Mouse (Mus musculus) MEL-GATA-1-ER (cell line): ENCODE results near the gene Zfp979.
"Not testable (repeated sequence)": the region's sequence is repeated elsewhere in the genome, so short reads cannot be mapped to it uniquely, and the experiment has no call there.

Experiments
- DNase-seq: peaks from one replicate; pipeline ENCODE4 v3.0.0-alpha.2; 2012; ENCODE audit warnings: low read depth; ENCODE audit errors: extremely low read depth

Gene Zfp979

DNA sequence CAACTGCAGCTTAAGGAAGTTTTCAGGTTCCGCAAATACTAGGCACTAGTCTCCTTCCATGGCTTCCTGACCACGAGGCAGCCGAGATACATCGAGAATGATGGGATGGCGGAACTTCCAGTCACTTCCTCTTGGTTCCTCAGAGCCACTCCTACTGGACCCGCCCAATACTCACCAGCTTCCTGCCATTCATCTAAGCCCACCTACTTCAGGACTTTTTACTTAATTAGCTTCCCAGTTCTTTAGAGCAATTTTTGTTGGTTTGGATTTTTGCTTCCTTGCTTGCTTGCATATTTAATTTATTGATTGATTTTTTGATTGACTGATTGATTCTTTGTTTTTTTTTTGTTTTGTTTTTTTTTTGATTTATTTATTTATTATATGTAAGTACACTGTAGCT lies at the start of gene Zfp979:
Gene Zfp979 (minus strand): TSS at position 101 of the 400 bp plus-strand sequence.
- not testable (repeated sequence) for DNase-seq

DNA sequence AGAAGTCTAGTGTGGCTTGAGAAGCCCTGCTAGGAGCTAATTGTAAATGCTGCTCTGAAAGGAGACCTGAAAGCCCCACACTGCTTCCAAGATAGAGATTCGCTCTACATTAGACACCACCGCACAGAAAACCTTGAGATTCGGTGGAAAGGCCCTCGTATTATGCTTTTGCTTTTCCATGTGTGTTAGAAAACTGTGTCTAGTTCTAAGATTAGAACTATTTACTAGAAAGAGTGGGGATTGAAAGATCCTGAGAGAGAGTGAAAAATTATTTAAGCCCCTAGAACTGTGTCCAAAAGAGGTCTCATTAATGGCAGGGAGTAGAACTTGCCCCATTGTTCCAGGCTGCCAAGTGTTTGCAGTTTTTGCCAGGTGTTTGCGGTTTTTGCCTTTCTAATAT lies 12.9 kb upstream of the Zfp979 start:
- DNase-seq, result not testable (repeated sequence)

DNA sequence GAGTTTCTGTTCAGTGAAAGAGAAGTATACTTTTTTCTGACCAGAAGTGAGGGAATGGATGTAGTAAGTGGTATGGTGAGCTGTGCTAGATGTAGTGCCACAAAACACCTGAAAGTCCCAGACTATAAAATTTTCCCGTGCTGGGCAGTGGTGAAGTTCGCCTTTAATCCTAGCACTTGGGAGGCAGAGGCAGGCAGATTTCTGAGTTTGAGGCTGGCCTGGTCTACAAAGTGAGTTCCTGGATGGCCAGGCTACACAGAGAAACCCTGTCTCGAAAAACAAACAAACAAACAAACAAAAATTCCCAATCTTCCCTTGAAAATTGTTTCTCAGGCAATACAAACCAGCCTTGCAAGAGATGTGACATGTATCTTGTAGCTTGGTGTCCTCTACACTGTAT lies 5.1 kb upstream of the Zfp979 start:
- DNase-seq, result not testable (repeated sequence)

DNA sequence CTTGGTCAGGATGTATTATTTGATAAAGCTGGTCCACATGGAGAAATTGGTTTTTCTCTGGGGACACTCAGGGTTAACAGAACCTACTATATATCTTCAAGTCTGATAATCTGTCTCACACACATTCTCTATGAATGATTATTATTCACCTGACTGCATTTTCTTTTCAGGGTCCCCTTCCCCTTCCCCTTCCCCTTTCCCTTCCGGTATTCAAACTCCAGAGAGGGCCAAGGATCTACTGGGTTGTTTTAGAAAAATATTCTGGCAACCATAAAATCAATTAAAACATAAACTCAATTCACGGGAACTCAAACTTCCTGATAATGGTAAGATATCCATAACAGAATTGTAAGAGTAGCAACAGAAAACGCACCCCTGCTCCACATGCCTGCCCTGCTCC lies 381 bp downstream of the Zfp979 start:
- DNase-seq, result not testable (repeated sequence)

DNA sequence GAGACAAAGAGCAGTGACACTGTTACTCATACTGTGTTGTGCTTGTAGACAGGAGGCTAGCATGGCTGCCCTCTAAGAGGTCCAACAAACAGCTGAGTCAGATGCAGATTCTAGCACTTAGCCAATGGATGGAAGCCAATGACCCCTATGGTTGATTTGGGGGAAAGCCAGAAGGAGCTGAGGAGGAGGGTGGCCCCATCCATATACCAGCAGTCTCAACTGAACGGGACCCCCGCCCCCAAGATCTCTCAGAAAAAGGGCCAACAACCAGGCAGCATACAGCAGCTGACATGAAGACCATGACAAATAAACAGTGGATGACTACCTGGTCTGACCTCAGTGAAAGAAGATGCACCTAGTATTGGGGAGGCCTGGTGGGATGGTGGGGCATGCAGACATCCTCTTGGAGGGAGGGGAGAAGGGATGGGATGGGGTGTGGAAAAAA lies 8.5 kb downstream of the Zfp979 start:
- DNase-seq, result not testable (repeated sequence)

DNA sequence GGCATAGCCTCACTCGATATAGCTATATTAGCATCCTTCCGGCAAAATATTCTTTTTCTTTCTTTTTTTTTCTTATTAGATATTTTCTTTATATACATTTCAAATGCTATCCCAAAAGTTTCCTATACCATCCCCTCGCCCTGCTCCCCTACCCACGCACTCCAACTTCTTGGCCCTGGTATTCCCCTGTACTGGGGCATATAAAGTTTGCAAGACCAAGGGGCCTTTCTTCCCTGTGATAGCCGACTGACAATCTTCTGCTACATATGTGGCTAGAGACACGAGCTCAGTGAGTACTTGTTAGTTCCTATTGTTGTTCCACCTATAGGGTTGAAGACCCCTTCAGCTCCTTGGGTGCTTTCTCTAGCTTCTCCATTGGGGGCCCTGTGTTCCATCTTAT lies 35.8 kb downstream of the Zfp979 start:
- DNase-seq, result not testable (repeated sequence)

DNA sequence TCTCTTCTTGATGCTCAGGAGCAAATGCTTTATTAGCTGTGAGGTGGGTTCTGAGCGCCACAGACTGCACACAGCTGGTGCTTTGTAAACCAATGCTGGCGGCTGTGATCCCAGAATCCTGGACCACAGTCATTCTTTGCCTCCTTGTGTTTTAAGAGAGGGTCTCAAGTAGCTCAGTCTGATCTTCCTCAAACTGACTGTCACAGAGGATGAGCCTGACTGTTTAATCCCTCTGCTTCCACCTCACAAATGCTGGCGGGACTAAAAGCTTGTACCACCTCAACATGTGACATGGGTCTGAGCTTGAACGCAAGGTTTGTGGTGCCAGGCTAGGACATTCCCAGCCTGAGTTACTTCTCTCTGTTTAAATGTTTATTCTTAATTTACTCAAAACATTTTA lies 36.8 kb downstream of the Zfp979 start:
- DNase-seq, result no peak

DNA sequence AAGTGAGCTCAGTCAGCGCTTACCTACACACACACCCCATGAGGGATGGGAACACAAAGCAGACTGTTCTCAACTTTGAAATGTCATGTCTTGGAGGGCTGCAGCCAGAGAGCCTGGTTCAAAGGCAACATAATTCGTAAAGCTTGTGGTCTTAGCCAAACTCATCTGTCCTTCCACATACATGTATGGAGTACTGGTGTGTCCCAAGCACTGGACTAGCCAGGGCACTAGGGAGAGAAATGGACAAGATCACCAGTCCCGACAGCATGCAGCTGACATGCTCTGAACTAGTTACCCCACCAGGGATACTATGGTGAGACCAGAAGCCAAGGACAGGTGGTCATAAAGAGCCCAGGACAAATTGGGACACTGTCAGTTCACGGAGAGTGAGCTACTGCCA lies 38.5 kb downstream of the Zfp979 start:
- DNase-seq, result no peak

DNA sequence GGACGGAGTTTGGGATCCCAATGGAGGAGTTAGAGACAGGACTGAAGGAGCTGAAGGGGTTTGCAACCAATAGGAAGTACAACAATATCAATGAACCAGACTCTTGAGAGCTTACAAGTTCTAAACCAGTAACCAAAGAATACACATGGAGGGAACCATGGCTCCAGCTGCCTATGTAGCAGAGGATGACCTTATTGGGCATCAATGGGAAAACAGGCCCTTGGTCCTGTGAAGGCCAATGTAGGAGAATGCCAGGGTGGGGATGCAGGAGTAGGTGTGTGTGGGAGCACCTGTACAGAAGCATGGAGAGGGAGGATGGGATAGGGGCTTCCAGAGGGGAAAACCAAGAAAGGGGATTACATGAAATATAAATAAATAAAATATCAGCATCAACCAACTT lies 40.4 kb downstream of the Zfp979 start:
- no peak for DNase-seq

DNA sequence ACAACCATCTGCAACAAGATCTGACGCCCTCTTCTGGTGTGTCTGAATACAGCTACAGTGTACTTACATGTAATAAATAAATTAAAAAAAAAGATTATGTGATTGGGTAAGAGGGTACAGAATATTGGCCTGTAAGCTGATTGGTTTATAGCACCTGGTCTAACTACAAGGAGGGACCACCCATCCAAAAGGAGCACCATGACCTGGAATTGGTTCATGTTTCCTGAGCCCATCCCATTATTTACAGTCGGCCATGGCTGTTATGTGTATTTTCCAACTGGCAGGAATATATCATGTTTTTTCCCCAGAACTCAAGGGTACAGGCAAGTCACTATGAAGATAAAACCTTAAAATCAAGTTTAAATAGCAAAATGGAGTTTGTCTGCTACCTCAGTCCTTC lies 43.5 kb downstream of the Zfp979 start:
- DNase-seq, result no peak

DNA sequence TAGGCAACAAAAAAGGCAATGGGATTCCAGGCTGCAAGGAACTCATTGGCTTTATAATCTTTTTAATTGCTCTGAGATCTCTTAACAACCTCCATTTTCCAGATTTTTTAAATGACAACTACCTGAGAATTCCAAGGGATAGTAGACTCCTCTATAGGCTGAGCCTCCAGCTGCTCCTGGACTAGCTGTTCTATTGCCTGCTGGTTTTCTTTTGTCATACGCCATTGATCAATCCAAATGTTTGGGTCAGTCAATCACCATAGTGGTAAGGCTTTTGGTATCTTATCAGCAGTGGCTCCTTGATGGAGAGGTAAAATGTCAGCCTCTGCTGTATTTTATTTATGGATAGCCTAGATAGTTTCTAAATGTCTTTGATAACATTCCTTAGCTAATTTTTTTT lies 44.6 kb downstream of the Zfp979 start:
- no peak for DNase-seq

DNA sequence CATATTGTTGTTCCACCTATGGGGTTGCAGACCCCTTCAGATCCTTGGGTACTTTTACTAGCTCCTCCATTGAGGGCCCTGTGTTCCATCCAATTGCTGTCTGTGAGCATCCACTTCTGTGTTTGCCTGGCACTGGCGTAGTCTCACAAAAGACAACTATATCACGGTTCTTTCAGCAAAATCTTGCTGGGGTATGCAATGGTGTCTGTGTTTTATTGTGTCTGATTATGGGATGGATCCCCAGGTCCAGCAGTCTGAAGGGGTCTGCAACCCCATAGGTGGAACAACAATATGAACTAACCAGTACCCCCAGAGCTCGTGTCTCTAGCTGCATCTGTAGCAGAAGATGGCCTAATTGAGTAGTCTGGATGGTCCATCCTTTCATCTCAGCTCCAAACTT lies 47.7 kb downstream of the Zfp979 start:
- DNase-seq, result not testable (repeated sequence)

DNA sequence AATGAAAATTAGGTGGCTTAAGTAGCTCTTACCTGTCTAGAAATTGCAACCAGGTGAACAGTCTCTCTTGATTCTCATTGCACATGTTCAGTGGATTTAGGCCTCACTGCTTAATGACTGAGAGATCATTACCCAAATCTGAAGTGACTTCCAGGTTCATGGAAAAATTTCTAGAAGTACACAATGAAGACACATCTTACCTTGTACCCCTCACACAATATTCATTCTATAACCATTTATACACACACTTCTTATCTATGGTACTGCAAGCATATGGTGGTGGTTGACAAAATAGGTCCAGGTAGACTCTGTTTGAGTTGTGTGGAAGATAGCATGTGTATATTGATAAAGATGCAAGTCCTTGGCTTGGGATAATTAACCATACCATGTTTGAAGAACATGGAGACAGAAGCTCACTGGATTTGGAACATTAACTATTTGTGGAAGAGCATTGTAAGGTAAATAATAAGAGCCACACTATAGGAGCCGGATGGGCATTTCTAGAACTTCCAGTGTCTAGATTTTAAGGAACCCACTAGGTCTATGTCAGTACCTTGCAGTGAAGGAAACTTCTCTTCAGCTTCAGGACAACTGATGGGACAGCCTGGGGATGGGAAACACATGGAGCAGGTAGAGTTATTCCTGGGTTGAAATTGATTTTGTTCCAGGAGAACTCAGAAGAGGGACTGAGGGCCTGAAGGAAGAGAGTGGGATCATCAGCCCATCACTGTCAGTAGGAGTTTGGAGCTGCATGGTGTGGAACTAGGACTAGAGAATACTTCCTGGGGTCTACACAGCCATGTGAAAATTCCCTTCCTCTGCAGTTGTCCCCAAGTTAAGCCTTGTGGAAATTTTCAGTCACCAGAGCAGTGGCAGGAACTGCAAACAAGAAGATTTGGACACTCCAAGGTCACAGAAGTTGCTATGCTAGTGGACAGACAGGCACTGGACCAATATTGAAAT lies 55.5 kb downstream of the Zfp979 start:
- no peak for DNase-seq

DNA sequence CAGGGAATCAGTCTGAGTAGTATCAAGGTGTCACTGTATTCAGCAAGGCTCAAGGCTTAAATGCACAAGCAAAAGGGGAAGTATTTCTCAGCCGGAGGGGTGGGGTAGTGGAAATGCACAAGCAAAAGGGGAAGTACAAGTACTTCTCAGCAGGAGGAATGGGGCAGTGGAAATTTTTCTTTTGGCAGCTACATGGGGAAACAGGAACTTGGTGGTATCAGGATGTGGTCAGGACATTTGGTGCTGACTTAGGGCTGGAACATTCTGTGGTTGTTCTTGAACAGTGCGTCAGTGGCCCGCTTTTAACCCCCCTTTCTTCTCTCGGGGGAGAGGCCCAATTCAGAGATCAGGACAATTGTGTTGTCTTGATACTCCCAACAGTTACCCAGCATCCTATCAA lies 62.9 kb downstream of the Zfp979 start:
- peak; percentile 37 for DNase-seq

DNA sequence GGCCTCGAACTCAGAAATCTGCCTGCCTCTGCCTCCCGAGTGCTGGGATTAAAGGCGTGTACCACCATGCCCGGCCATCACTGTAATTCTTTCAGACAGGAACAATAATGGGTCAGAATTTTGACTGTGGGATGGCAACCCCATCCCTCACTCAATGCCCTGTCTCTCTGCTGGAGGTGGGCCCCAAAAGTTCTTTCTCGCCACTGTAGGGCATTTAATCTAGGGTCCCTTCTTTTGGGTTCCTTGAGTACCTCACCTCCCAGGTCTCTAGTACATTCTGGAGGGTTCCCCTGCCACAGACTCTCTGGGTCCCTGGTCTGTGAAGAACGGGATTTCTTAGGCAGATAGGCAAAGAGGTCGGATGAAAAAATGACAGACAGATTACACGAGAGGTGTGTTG lies 71.2 kb downstream of the Zfp979 start:
- DNase-seq, result not testable (repeated sequence)

DNA sequence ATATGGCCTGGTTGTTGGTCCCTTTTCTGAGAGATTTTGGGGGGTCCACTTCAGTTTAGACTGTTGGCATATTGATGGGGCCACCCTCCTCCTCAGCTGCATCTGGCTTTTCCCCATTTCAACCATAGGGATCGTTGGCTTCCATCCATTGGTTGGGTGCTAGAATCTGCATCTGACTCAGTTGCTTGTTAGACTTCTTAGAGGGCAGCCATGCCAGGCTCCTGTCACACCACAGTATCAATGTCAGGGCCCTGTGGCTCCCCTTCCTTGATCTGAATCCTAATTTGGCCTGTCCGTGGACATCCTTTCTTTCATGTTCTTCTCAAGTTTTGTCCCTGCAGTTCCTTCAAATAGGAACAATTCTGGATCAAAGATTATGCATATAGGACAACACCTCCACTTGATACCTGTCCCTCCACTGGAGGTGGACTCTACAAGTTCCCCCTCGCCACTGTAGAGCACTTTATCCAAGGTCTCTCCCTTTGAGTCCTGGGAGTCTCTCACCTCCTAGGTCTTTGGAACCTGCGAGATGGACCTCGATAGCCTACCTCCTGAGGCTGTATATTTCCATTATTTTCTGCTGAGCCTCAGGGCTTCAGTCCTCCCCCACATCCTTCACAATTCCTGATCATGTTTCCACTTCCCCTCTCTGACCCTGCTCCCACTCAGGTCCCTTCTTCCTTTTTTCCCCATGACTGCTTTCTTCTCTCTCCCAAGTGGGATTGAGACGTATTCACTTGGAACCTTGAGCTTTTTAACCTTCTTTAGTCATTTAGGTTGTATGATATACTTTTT lies 76.7 kb downstream of the Zfp979 start:
- no peak for DNase-seq
